In genomic region chr15:101122290-101122589, GRCm38 (mm10) we compare ENCODE assay signal across 16 mouse cellular contexts. TPM values are rescaled to one million over a fixed set of nuclear protein-coding genes. Genes with fewer than 3 reads are reported as not detected.
DNase-seq lines count a peak whose midpoint lies in the region; ATAC-seq and TF ChIP-seq lines count a peak whose summit lies in the region.
"Had no signal": no experiment of that assay in that cellular context is flagged by ENCODE, and none has a peak within 500 bp of the region (broad histone marks: within the 10 kb centered on the region; RNA-seq: fewer than 3 reads in every experiment).

No protein-coding gene starts in this region.

- peak; percentile 41 for TF ChIP-seq CTCF in lung, embryonic 14.5 days (IDR thresholded peaks at IDR 0.05; ENCODE audit: low read depth)

- no peaks in the 10 kb centered on the region for H3K36me3 ChIP-seq in heart, embryonic 16.5 days (ENCODE audit: control insufficient read depth, insufficient read depth)
- no peaks in the 10 kb centered on the region for H3K36me3 ChIP-seq in lung, embryonic 14.5 days (ENCODE audit: insufficient read depth)
- H3K36me3 ChIP-seq: embryonic facial prominence, embryonic 12.5 days; hindbrain, embryonic 10.5 days had no signal

- no peak for ATAC-seq in heart, embryonic 16.5 days (replicated peaks; ENCODE audit: extremely low read depth, insufficient read depth, low FRiP score)
- no peak for ATAC-seq in lung, embryonic 14.5 days (ENCODE audit: insufficient read depth)
- ATAC-seq in granulocyte monocyte progenitor cell, adult 5-6 weeks (replicated peaks; ENCODE audit: poor library complexity, severe bottlenecking) = no peak
- ATAC-seq: forebrain, embryonic 14.5 days had no signal

- no peak overlapping the region for H3K9ac ChIP-seq in heart, embryonic 16.5 days (ENCODE audit: low read length)
- H3K9ac ChIP-seq in lung, embryonic 14.5 days = no peak overlapping the region
- H3K9ac ChIP-seq: embryonic facial prominence, embryonic 12.5 days had no signal

- intact Hi-C loops in heart, postnatal 14 days (cut with DNase I) = no loop called here

- no peak for DNase-seq in heart, postnatal 14 days
- no peak for DNase-seq in lung, embryonic 14.5 days
- DNase-seq in lung, postnatal 25 days (ENCODE audit: low spot score) = no peak
- DNase-seq in urinary bladder, adult 2 months (ENCODE audit: low spot score) = no peak
- DNase-seq: cerebellum, postnatal 14 days; gastrocnemius, postnatal 36 days; left cerebral cortex, postnatal 4 days; thymus, postnatal 25 days had no signal

- H3K4me1 ChIP-seq in heart, embryonic 16.5 days (ENCODE audit: control insufficient read depth, insufficient read depth, low read length) = peaks cover 2% of the 10 kb centered on the region; the same call in 1 of the 2 replicates
- no peaks in the 10 kb centered on the region for H3K4me1 ChIP-seq in lung, embryonic 14.5 days (ENCODE audit: insufficient read depth)
- H3K4me1 ChIP-seq in brown adipose tissue, adult 24 weeks (ENCODE audit: control insufficient read depth, insufficient read depth, insufficient read length, low read length) = peaks cover 10% of the 10 kb centered on the region
- H3K4me1 ChIP-seq: embryonic facial prominence, embryonic 12.5 days had no signal

- 0 out of 2 replicates have a peak, but pooled peaks cover 2% of the 10 kb centered on the region for H3K9me3 ChIP-seq in heart, embryonic 16.5 days (replicated peaks; ENCODE audit: control insufficient read depth, low read length)
- no peaks in the 10 kb centered on the region for H3K9me3 ChIP-seq in lung, embryonic 14.5 days (ENCODE audit: low read depth, low read length)
- H3K9me3 ChIP-seq: embryonic facial prominence, embryonic 12.5 days had no signal

- no peak overlapping the region for H3K4me3 ChIP-seq in heart, embryonic 16.5 days (ENCODE audit: low read length)
- H3K4me3 ChIP-seq in lung, embryonic 14.5 days (ENCODE audit: low read depth, low read length) = no peak overlapping the region
- no peak overlapping the region for H3K4me3 ChIP-seq in brown adipose tissue, adult 24 weeks (ENCODE audit: insufficient read depth, low read depth, low read length)
- H3K4me3 ChIP-seq: embryonic facial prominence, embryonic 12.5 days; hindbrain, embryonic 10.5 days had no signal

- WGBS in heart, embryonic 16.5 days = 34% methylated on average over 2 of the region's 2 CpGs
- WGBS in lung, embryonic 14.5 days = 21% methylated on average over 2 of the region's 2 CpGs

- H3K27me3 ChIP-seq in heart, embryonic 16.5 days (ENCODE audit: control insufficient read depth, insufficient read depth, low read length) = 0 out of 2 replicates have a peak, but pooled peaks cover under 1% of the 10 kb centered on the region
- 0 out of 2 replicates have a peak, but pooled peaks cover 2% of the 10 kb centered on the region for H3K27me3 ChIP-seq in lung, embryonic 14.5 days (ENCODE audit: insufficient read depth, low read length)

- H3K4me2 ChIP-seq in heart, embryonic 16.5 days (ENCODE audit: low read depth, low read length) = no peak overlapping the region
- H3K4me2 ChIP-seq in lung, embryonic 14.5 days = no peak overlapping the region
- H3K4me2 ChIP-seq: embryonic facial prominence, embryonic 12.5 days had no signal

- 0 out of 2 replicates have a peak overlapping the region, but pooled peaks have one; percentile 26 for H3K27ac ChIP-seq in heart, embryonic 16.5 days (ENCODE audit: low read length)
- H3K27ac ChIP-seq in lung, embryonic 14.5 days (ENCODE audit: low read depth) = no peak overlapping the region
- H3K27ac ChIP-seq in brown adipose tissue, adult 24 weeks (replicated peaks; ENCODE audit: low read depth, low read length) = peak overlapping the region; percentile 95
- H3K27ac ChIP-seq: embryonic facial prominence, embryonic 12.5 days; macrophage had no signal

RNA-seq across cellular contexts. Expression of gene Acvrl1, which starts 6.1 kb away (rescaled TPM):
- 14.7 and 20.5 TPM in 2 replicates for polyA plus RNA-seq in heart, embryonic 16.5 days (2015; fragmentation: Nextera tagmentation; extraction: Ambion mirVana)
- 10 to 100 TPM; 28.5 to 31.5 TPM for total RNA-seq in heart, postnatal 14 days (2021)
- polyA plus RNA-seq in lung, embryonic 14.5 days (2014; fragmentation: Nextera tagmentation; extraction: Ambion mirVana) = 34.4 and 39.0 TPM in 2 replicates
- polyA plus RNA-seq in brown adipose tissue, adult 24 weeks (2012; ENCODE audit: insufficient read depth, insufficient read length, missing spikeins) = 9.4 and 13.7 TPM in 2 replicates
- total RNA-seq in granulocyte monocyte progenitor cell, adult 5-6 weeks (2014; fragmentation: Nextera tagmentation) = 0.30 TPM in 1 of 2 replicates, not detected in the other
- total RNA-seq in granulocyte monocyte progenitor cell, adult 5-6 weeks (2017) = 0.73 and 2.7 TPM in 2 replicates
- 65.7 and 69.9 TPM in 2 replicates for polyA plus RNA-seq in urinary bladder, adult 2 months (2012; rRNA removed)

RNA-seq across cellular contexts. Expression of gene Ankrd33, which starts 6.7 kb away (rescaled TPM):
- not detected in 2 replicates for polyA plus RNA-seq in heart, embryonic 16.5 days (2015; fragmentation: Nextera tagmentation; extraction: Ambion mirVana)
- total RNA-seq in heart, postnatal 14 days (2021) = not detected
- polyA plus RNA-seq in lung, embryonic 14.5 days (2014; fragmentation: Nextera tagmentation; extraction: Ambion mirVana) = not detected in 2 replicates
- not detected in 2 replicates for polyA plus RNA-seq in brown adipose tissue, adult 24 weeks (2012; ENCODE audit: insufficient read depth, insufficient read length, missing spikeins)
- total RNA-seq in granulocyte monocyte progenitor cell, adult 5-6 weeks (2014; fragmentation: Nextera tagmentation) = not detected in 2 replicates
- not detected in 2 replicates for total RNA-seq in granulocyte monocyte progenitor cell, adult 5-6 weeks (2017)
- polyA plus RNA-seq in urinary bladder, adult 2 months (2012; rRNA removed) = not detected in 2 replicates
- total RNA-seq: gastrocnemius, postnatal 36 days; left cerebral cortex, postnatal 4 days; neutrophil, adult 5-6 weeks had no signal
- polyA plus RNA-seq: embryonic facial prominence, embryonic 12.5 days; forebrain, embryonic 14.5 days; hindbrain, embryonic 10.5 days; macrophage had no signal

RNA-seq across cellular contexts. Expression of gene Fignl2, which starts 43.9 kb away (rescaled TPM):
- polyA plus RNA-seq in heart, embryonic 16.5 days (2015; fragmentation: Nextera tagmentation; extraction: Ambion mirVana) = 0.10 and 0.12 TPM in 2 replicates
- 1 to 10 TPM; 2.3 to 2.8 TPM for total RNA-seq in heart, postnatal 14 days (2021)
- 0.26 and 0.34 TPM in 2 replicates for polyA plus RNA-seq in lung, embryonic 14.5 days (2014; fragmentation: Nextera tagmentation; extraction: Ambion mirVana)
- 2.9 and 3.0 TPM in 2 replicates for polyA plus RNA-seq in brown adipose tissue, adult 24 weeks (2012; ENCODE audit: insufficient read depth, insufficient read length, missing spikeins)
- total RNA-seq in granulocyte monocyte progenitor cell, adult 5-6 weeks (2014; fragmentation: Nextera tagmentation) = not detected in 2 replicates
- total RNA-seq in granulocyte monocyte progenitor cell, adult 5-6 weeks (2017) = not detected in 2 replicates
- 7.3 and 7.5 TPM in 2 replicates for polyA plus RNA-seq in urinary bladder, adult 2 months (2012; rRNA removed)
- polyA plus RNA-seq: forebrain, embryonic 14.5 days had no signal

RNA-seq across cellular contexts. Expression of gene Acvr1b, which starts 51.6 kb away (rescaled TPM):
- polyA plus RNA-seq in heart, embryonic 16.5 days (2015; fragmentation: Nextera tagmentation; extraction: Ambion mirVana) = 7.1 and 8.0 TPM in 2 replicates
- 10 to 100 TPM; 14.5 to 14.7 TPM for total RNA-seq in heart, postnatal 14 days (2021)
- polyA plus RNA-seq in lung, embryonic 14.5 days (2014; fragmentation: Nextera tagmentation; extraction: Ambion mirVana) = 6.3 and 6.4 TPM in 2 replicates
- 3.1 and 3.2 TPM in 2 replicates for polyA plus RNA-seq in brown adipose tissue, adult 24 weeks (2012; ENCODE audit: insufficient read depth, insufficient read length, missing spikeins)
- total RNA-seq in granulocyte monocyte progenitor cell, adult 5-6 weeks (2014; fragmentation: Nextera tagmentation) = 6.9 and 8.7 TPM in 2 replicates
- total RNA-seq in granulocyte monocyte progenitor cell, adult 5-6 weeks (2017) = 6.9 and 9.9 TPM in 2 replicates
- 24.8 and 27.1 TPM in 2 replicates for polyA plus RNA-seq in urinary bladder, adult 2 months (2012; rRNA removed)
